Mouse (Mus musculus): ENCODE results near the gene Ankrd33b. TPM values are rescaled to one million over a fixed set of nuclear protein-coding genes. Genes with fewer than 3 reads are reported as not detected.

The Ankrd33b gene
- total and polyA plus RNA-seq, 3 experiments = 50.0 to 69.6 (median 60.3) TPM

DNA sequence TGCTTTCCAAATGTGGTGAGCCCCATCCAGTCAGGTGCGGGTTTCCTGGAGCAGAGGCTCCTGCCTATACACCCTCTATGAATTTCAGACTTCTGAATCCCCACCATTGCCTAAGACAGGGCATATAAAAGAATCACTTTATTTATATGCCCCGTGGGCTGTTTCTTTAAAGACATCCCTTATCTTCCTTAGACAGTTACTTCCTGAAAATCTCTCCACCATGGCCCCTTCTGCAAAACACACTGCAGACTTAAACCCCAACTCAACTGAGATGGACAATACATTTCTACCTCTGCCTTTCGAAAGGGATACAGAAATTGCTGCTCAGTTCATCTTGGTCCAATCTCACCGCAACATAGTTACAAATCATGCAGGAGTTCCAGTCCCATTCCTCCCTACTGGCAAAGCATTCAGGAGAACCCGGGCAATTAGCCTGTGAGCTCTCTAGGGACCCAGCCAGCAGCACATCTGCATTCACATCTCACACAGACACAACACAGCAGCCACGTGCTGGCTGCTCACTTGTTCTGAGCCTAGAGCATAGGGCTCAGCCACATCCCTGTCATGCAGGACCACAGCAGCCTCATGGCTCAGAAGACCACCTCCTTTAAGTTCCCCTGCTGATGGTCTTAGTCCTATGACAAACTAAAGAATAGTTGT lies 68.1 kb downstream of the Ankrd33b start:
- H3K4me2 ChIP-seq (ENCODE audit: insufficient read depth, low read depth, poor library complexity, severe bottlenecking) = no peak overlapping the region
- H3K4me3 ChIP-seq (replicated peaks in 1 of 3; ENCODE audit: low read depth in 2 of 3, low read length in 2 of 3, poor library complexity in 1 of 3) = no peak overlapping the region
- peaks cover 0 to 41% of the 10 kb centered on the region in 2 experiments; a peak in 2 of 4 replicates for H3K4me1 ChIP-seq (ENCODE audit: control insufficient read depth in 1 of 2, insufficient read depth in 2 of 2)
- no peaks in the 10 kb centered on the region for H3K27me3 ChIP-seq (replicated peaks)
- H3K27ac ChIP-seq (ENCODE audit: insufficient read depth, low read depth) = no peak overlapping the region
- no peaks in the 10 kb centered on the region for H3K9me3 ChIP-seq (replicated peaks; ENCODE audit: low read length)
- H3K9ac ChIP-seq (ENCODE audit: insufficient read depth, low read depth) = no peak overlapping the region
- no peak for TF ChIP-seq NRF1 (IDR thresholded peaks at IDR 0.05; ENCODE audit: low read depth, low read length)
- dilution Hi-C loops (cut with MboI; ENCODE audit: extremely low pct_ligation_motif_present, extremely low pct_unique_long_range_greater_than_20kb, low sequenced_read_pairs) = no loop called here
- in situ Hi-C loops (cut with MboI; ENCODE audit: low pct_ligation_motif_present, low pct_unique_long_range_greater_than_20kb, low sequenced_read_pairs) = no loop called here
- no peak for DNase-seq (ENCODE audit: extremely low read depth)
- H3K36me3 ChIP-seq (replicated peaks in 1 of 2; ENCODE audit: control insufficient read depth in 1 of 2, insufficient read depth in 1 of 2, low read length in 1 of 2) = peaks cover 80 to 98% of the 10 kb centered on the region in 2 experiments
- H3K79me2 ChIP-seq (replicated peaks; ENCODE audit: control insufficient read depth, extremely low read depth, insufficient read depth, poor library complexity, severe bottlenecking) = peaks cover 19% of the 10 kb centered on the region

- Histone ChIP-seq H3K9me3 (replicated peaks; ENCODE audit: low read length) (no peaks in the 10 kb centered on the region), H3K27me3 (replicated peaks) (no peaks in the 10 kb centered on the region), H3K36me3 (replicated peaks in 1 of 2; ENCODE audit: control insufficient read depth in 1 of 2, insufficient read depth in 1 of 2, low read length in 1 of 2) (peaks cover 76 to 99% of the 10 kb centered on the region in 2 experiments), H3K4me2 (ENCODE audit: insufficient read depth, low read depth, poor library complexity, severe bottlenecking) (no peak overlapping the region), H3K79me2 (replicated peaks; ENCODE audit: control insufficient read depth, extremely low read depth, insufficient read depth, poor library complexity, severe bottlenecking) (peaks cover 17% of the 10 kb centered on the region), H3K4me1 (ENCODE audit: control insufficient read depth in 1 of 2, insufficient read depth in 2 of 2) (peaks cover 0 to 54% of the 10 kb centered on the region in 2 experiments; a peak in 2 of 4 replicates), H3K9ac (ENCODE audit: insufficient read depth, low read depth) (no peak overlapping the region), H3K27ac (ENCODE audit: insufficient read depth, low read depth) (no peak overlapping the region), H3K4me3 (replicated peaks in 1 of 3; ENCODE audit: low read depth in 2 of 3, low read length in 2 of 3, poor library complexity in 1 of 3) (no peak overlapping the region)
- DNase-seq (ENCODE audit: extremely low read depth) = no peak
- TF ChIP-seq NELFE (IDR thresholded peaks at IDR 0.05; ENCODE audit: low read depth, low read length) (no peak), CHD1 (IDR thresholded peaks at IDR 0.05; ENCODE audit: low read depth, low read length) (no peak), ZKSCAN1 (IDR thresholded peaks at IDR 0.05; ENCODE audit: borderline replicate concordance, low read depth, low read length) (no peak), ELF1 (IDR thresholded peaks at IDR 0.05; ENCODE audit: low read depth, low read length) (no peak), EP300 (IDR thresholded peaks at IDR 0.05; ENCODE audit: low read length) (no peak), SIN3A (IDR thresholded peaks at IDR 0.05; ENCODE audit: low read length) (no peak), CTCF (conservative IDR thresholded peaks at IDR 0.05 in 1 of 2, IDR thresholded peaks at IDR 0.05 in 1 of 2; ENCODE audit: low read depth in 2 of 2, low read length in 2 of 2) (no peak), ZMIZ1 (IDR thresholded peaks at IDR 0.05; ENCODE audit: low read depth, low read length) (no peak), BHLHE40 (IDR thresholded peaks at IDR 0.05; ENCODE audit: low read depth, low read length) (no peak), MEF2A (IDR thresholded peaks at IDR 0.05; ENCODE audit: borderline replicate concordance, low read depth, low read length) (no peak), USF2 (conservative IDR thresholded peaks at IDR 0.05; ENCODE audit: low read depth, low read length) (no peak)
- dilution Hi-C loops (cut with MboI; ENCODE audit: extremely low pct_ligation_motif_present, extremely low pct_unique_long_range_greater_than_20kb, low sequenced_read_pairs) (no loop called here), in situ Hi-C loops (cut with MboI; ENCODE audit: low pct_ligation_motif_present, low pct_unique_long_range_greater_than_20kb, low sequenced_read_pairs) (no loop called here)
Observed at GRCm38 (mm10) chr15:31297777-31298137, 69.8 kb downstream of the Ankrd33b start.
